Mouse (Mus musculus): Measurements from ENCODE around the gene Ptprs.

GRCm38 (mm10) chr17:56380286-56380685, 96.0 kb downstream of the Ptprs start:
- no peak for TF ChIP-seq CTCF (IDR thresholded peaks at IDR 0.05; ENCODE audit: extremely low read depth, insufficient read depth, low read length)
- TF ChIP-seq POLR2A (IDR thresholded peaks at IDR 0.05; ENCODE audit: extremely low read depth, insufficient read depth, low read length) = no peak

Measured in cortical plate, adult 2 months (tissue).